Mouse (Mus musculus): ENCODE data around the gene Dbx2. TPM values are rescaled to one million over a fixed set of nuclear protein-coding genes. Genes with fewer than 3 reads are reported as not detected.

Gene Dbx2
- polyA plus RNA-seq, 1 experiment from 2014 or later = 15.1 TPM

GRCm38 (mm10) chr15:95675176-95675575 lies 19.4 kb upstream of the Dbx2 start:
- Histone ChIP-seq H3K4me1 (ENCODE audit: control insufficient read depth, insufficient read depth, low read depth, low read length) (no peaks in the 10 kb centered on the region), H3K36me3 (ENCODE audit: control insufficient read depth, insufficient read depth, low read length) (no peaks in the 10 kb centered on the region), H3K9me3 (ENCODE audit: control insufficient read depth, low read length) (peaks cover 7% of the 10 kb centered on the region), H3K27ac (ENCODE audit: low read depth, low read length) (no peak overlapping the region), H3K27me3 (replicated peaks; ENCODE audit: control insufficient read depth, insufficient read depth, low read length) (no peaks in the 10 kb centered on the region), H3K4me3 (ENCODE audit: low read length) (no peak overlapping the region), H3K4me2 (ENCODE audit: low read length) (no peak overlapping the region), H3K9ac (ENCODE audit: low read depth, low read length) (no peak overlapping the region)
- ATAC-seq = no peak
- WGBS = 77% methylated on average over 2 of the region's 2 CpGs

- Histone ChIP-seq H3K4me2 (ENCODE audit: low read length) (no peak overlapping the region), H3K27me3 (replicated peaks; ENCODE audit: control insufficient read depth, insufficient read depth, low read length) (peaks cover 2% of the 10 kb centered on the region; the same call in 1 of the 2 replicates), H3K4me1 (ENCODE audit: control insufficient read depth, insufficient read depth, low read depth, low read length) (no peaks in the 10 kb centered on the region), H3K36me3 (ENCODE audit: control insufficient read depth, insufficient read depth, low read length) (no peaks in the 10 kb centered on the region), H3K27ac (ENCODE audit: low read depth, low read length) (no peak overlapping the region), H3K4me3 (ENCODE audit: low read length) (no peak overlapping the region), H3K9ac (ENCODE audit: low read depth, low read length) (no peak overlapping the region), H3K9me3 (ENCODE audit: control insufficient read depth, low read length) (no peaks in the 10 kb centered on the region)
- 24% methylated on average over 8 of the region's 8 CpGs for WGBS
- peak; percentile 94 for ATAC-seq
These were observed 11.4 kb upstream of the Dbx2 start for GRCm38 (mm10) chr15:95667209-95667608.

GRCm38 (mm10) chr15:95665002-95665401 lies 9.2 kb upstream of the Dbx2 start:
- no peak for ATAC-seq
- Histone ChIP-seq H3K4me3 (ENCODE audit: low read length) (no peak overlapping the region), H3K27me3 (replicated peaks; ENCODE audit: control insufficient read depth, insufficient read depth, low read length) (peaks cover 2% of the 10 kb centered on the region; the same call in 1 of the 2 replicates), H3K4me2 (ENCODE audit: low read length) (no peak overlapping the region), H3K9ac (ENCODE audit: low read depth, low read length) (no peak overlapping the region), H3K9me3 (ENCODE audit: control insufficient read depth, low read length) (no peaks in the 10 kb centered on the region), H3K36me3 (ENCODE audit: control insufficient read depth, insufficient read depth, low read length) (no peaks in the 10 kb centered on the region), H3K4me1 (ENCODE audit: control insufficient read depth, insufficient read depth, low read depth, low read length) (no peaks in the 10 kb centered on the region), H3K27ac (ENCODE audit: low read depth, low read length) (no peak overlapping the region)
- 92% methylated on average over 4 of the region's 4 CpGs for WGBS

GRCm38 (mm10) chr15:95661718-95662117 lies 6.0 kb upstream of the Dbx2 start:
- Histone ChIP-seq H3K4me3 (ENCODE audit: low read length) (no peak overlapping the region), H3K4me2 (ENCODE audit: low read length) (no peak overlapping the region), H3K27me3 (replicated peaks; ENCODE audit: control insufficient read depth, insufficient read depth, low read length) (peaks cover 2% of the 10 kb centered on the region; the same call in 1 of the 2 replicates), H3K9me3 (ENCODE audit: control insufficient read depth, low read length) (no peaks in the 10 kb centered on the region), H3K9ac (ENCODE audit: low read depth, low read length) (no peak overlapping the region), H3K27ac (ENCODE audit: low read depth, low read length) (no peak overlapping the region), H3K4me1 (ENCODE audit: control insufficient read depth, insufficient read depth, low read depth, low read length) (no peaks in the 10 kb centered on the region), H3K36me3 (ENCODE audit: control insufficient read depth, insufficient read depth, low read length) (no peaks in the 10 kb centered on the region)
- 73% methylated on average over 2 of the region's 2 CpGs for WGBS
- ATAC-seq = no peak

GRCm38 (mm10) chr15:95660368-95660767 lies 4.6 kb upstream of the Dbx2 start:
- H3K9me3 ChIP-seq (ENCODE audit: control insufficient read depth, low read length) = no peaks in the 10 kb centered on the region
- no peak for ATAC-seq
- H3K4me2 ChIP-seq (ENCODE audit: low read length) = no peak overlapping the region
- peaks cover 2% of the 10 kb centered on the region; the same call in 1 of the 2 replicates for H3K27me3 ChIP-seq (replicated peaks; ENCODE audit: control insufficient read depth, insufficient read depth, low read length)
- no peak overlapping the region for H3K27ac ChIP-seq (ENCODE audit: low read depth, low read length)
- WGBS = 93% methylated on average over 5 of the region's 5 CpGs
- H3K4me1 ChIP-seq (ENCODE audit: control insufficient read depth, insufficient read depth, low read depth, low read length) = no peaks in the 10 kb centered on the region
- no peak overlapping the region for H3K4me3 ChIP-seq (ENCODE audit: low read length)
- no peaks in the 10 kb centered on the region for H3K36me3 ChIP-seq (ENCODE audit: control insufficient read depth, insufficient read depth, low read length)
- H3K9ac ChIP-seq (ENCODE audit: low read depth, low read length) = no peak overlapping the region

GRCm38 (mm10) chr15:95654211-95654897 lies 1.4 kb downstream of the Dbx2 start:
- H3K36me3 ChIP-seq (ENCODE audit: control insufficient read depth, insufficient read depth, low read length) = no peaks in the 10 kb centered on the region
- 0 out of 2 replicates have a peak overlapping the region, but pooled peaks have one; percentile 19 for H3K27ac ChIP-seq (ENCODE audit: low read depth, low read length)
- under 1% methylated on average over 42 of the region's 49 CpGs for WGBS
- H3K27me3 ChIP-seq (replicated peaks; ENCODE audit: control insufficient read depth, insufficient read depth, low read length) = peaks cover 39% of the 10 kb centered on the region
- peaks cover 8% of the 10 kb centered on the region for H3K4me1 ChIP-seq (ENCODE audit: control insufficient read depth, insufficient read depth, low read depth, low read length)
- ATAC-seq = peak; percentile 52
- peak overlapping the region; percentile 75 for H3K4me2 ChIP-seq (ENCODE audit: low read length)
- no peaks in the 10 kb centered on the region for H3K9me3 ChIP-seq (ENCODE audit: control insufficient read depth, low read length)
- H3K4me3 ChIP-seq (ENCODE audit: low read length) = peak overlapping the region; percentile 45
- peak overlapping the region; percentile 56 for H3K9ac ChIP-seq (ENCODE audit: low read depth, low read length)

GRCm38 (mm10) chr15:95653812-95654210 lies 1.9 kb downstream of the Dbx2 start:
- peak overlapping the region; percentile 56 for H3K9ac ChIP-seq (ENCODE audit: low read depth, low read length)
- no peaks in the 10 kb centered on the region for H3K36me3 ChIP-seq (ENCODE audit: control insufficient read depth, insufficient read depth, low read length)
- 4% methylated on average over 5 of the region's 6 CpGs for WGBS
- H3K4me1 ChIP-seq (ENCODE audit: control insufficient read depth, insufficient read depth, low read depth, low read length) = peaks cover 8% of the 10 kb centered on the region
- H3K4me3 ChIP-seq (ENCODE audit: low read length) = peak overlapping the region; percentile 45
- ATAC-seq = 0 out of 2 replicates have a peak, but pooled peaks have one; percentile 20
- H3K9me3 ChIP-seq (ENCODE audit: control insufficient read depth, low read length) = no peaks in the 10 kb centered on the region
- H3K27ac ChIP-seq (ENCODE audit: low read depth, low read length) = no peak overlapping the region
- peaks cover 44% of the 10 kb centered on the region for H3K27me3 ChIP-seq (replicated peaks; ENCODE audit: control insufficient read depth, insufficient read depth, low read length)
- H3K4me2 ChIP-seq (ENCODE audit: low read length) = peak overlapping the region; percentile 75

GRCm38 (mm10) chr15:95652898-95653707 lies 2.7 kb downstream of the Dbx2 start:
- no peak for ATAC-seq
- no peaks in the 10 kb centered on the region for H3K9me3 ChIP-seq (ENCODE audit: control insufficient read depth, low read length)
- 5% methylated on average over 23 of the region's 23 CpGs for WGBS
- H3K9ac ChIP-seq (ENCODE audit: low read depth, low read length) = no peak overlapping the region; the same call in none of the 2 replicates
- H3K4me2 ChIP-seq (ENCODE audit: low read length) = no peak overlapping the region; the same call in 1 of the 2 replicates
- H3K27me3 ChIP-seq (replicated peaks; ENCODE audit: control insufficient read depth, insufficient read depth, low read length) = peaks cover 44% of the 10 kb centered on the region
- peaks cover 8% of the 10 kb centered on the region for H3K4me1 ChIP-seq (ENCODE audit: control insufficient read depth, insufficient read depth, low read depth, low read length)
- H3K36me3 ChIP-seq (ENCODE audit: control insufficient read depth, insufficient read depth, low read length) = no peaks in the 10 kb centered on the region
- no peak overlapping the region for H3K27ac ChIP-seq (ENCODE audit: low read depth, low read length)
- H3K4me3 ChIP-seq (ENCODE audit: low read length) = peak overlapping the region; percentile 45

- WGBS = 3% methylated on average over 3 of the region's 3 CpGs
- ATAC-seq = no peak
- Histone ChIP-seq H3K9me3 (ENCODE audit: control insufficient read depth, low read length) (no peaks in the 10 kb centered on the region), H3K27ac (ENCODE audit: low read depth, low read length) (no peak overlapping the region), H3K27me3 (replicated peaks; ENCODE audit: control insufficient read depth, insufficient read depth, low read length) (peaks cover 46% of the 10 kb centered on the region), H3K4me3 (ENCODE audit: low read length) (no peak overlapping the region), H3K4me2 (ENCODE audit: low read length) (no peak overlapping the region), H3K9ac (ENCODE audit: low read depth, low read length) (no peak overlapping the region), H3K4me1 (ENCODE audit: control insufficient read depth, insufficient read depth, low read depth, low read length) (peaks cover 8% of the 10 kb centered on the region), H3K36me3 (ENCODE audit: control insufficient read depth, insufficient read depth, low read length) (no peaks in the 10 kb centered on the region)
These were observed 3.9 kb downstream of the Dbx2 start for GRCm38 (mm10) chr15:95651824-95652223.

Data from hindbrain, embryonic 16.5 days (tissue).